Mouse (Mus musculus): Measurements from ENCODE around the gene Txnrd2. TPM values are rescaled to one million over a fixed set of nuclear protein-coding genes. Genes with fewer than 3 reads are reported as not detected.

The Txnrd2 gene
- polyA plus RNA-seq, 1 experiment, result 18.0 TPM

GRCm38 (mm10) chr16:18392469-18393426 is 33.4 kb upstream of the Txnrd2 start:
- 1% methylated on average over 62 of the region's 63 CpGs for WGBS
- DNase-seq (ENCODE audit: low read depth, low spot score), result peak; percentile 46

DNA sequence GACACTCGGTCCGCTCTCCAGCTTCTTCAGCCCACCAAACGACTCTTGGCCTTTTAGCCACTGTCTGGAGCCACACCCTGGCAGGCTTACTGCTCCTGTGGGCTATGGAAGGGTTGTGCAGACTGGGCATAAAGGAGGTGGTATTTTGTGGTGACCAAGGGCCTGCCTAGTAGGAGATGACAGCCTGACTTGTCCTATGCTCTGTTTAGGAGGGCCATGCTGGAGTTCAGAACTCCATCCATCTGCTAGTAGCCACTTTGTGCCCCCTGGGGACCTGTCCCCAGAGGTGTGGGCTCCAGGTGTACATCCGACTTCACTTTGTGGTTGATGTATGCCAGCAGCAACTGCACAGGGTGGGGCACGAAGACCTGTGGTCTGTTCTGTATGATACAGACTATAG is 32.6 kb upstream of the Txnrd2 start:
- 67% methylated on average over 5 of the region's 5 CpGs for WGBS
- DNase-seq (ENCODE audit: low read depth, low spot score), result no peak

GRCm38 (mm10) chr16:18394056-18394455 is 32.1 kb upstream of the Txnrd2 start:
- 85% methylated on average over 3 of the region's 3 CpGs for WGBS
- no peak for DNase-seq (ENCODE audit: low read depth, low spot score)

DNA sequence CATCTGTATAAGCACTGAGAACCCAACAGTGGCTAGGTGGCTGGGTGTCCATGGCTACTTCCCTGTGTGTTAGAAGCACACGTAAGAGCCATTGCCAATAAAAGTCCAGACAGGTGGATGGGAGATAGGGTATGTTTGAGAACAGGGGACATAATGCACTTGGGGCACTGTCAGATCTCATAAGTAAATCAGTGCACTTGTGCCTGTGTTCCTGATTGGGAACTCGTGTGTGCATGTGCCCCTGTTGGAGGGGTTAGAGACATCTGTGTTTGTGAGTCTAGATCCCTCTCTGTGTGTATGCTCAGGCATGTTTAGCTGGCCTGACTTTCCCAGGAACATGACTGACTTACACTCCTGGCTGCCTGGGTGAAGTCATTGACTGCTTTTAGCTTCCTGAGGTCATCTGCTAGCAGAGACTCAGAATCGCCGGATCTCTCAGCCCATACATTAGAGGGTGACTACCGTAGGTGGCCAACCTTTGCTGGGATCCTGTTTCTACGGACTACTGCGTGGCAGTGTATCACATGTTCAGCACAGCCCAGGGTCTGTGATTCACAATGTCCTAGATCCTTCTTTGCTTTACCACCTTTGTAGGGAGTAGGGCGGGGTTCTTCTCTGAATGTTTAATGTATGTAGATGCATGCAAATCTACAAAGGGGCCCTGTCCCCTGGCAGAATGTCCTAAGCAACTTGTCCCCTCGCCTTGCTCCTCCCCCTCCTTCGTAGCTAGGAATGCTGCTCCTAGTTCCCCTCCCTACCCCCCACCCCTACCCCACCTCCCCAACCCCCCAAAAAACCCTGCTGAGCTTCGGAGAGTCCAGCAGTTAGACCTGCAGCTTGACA is 31.2 kb upstream of the Txnrd2 start:
- DNase-seq (ENCODE audit: low read depth, low spot score), result no peak
- WGBS, result 72% methylated on average over 11 of the region's 11 CpGs

DNA sequence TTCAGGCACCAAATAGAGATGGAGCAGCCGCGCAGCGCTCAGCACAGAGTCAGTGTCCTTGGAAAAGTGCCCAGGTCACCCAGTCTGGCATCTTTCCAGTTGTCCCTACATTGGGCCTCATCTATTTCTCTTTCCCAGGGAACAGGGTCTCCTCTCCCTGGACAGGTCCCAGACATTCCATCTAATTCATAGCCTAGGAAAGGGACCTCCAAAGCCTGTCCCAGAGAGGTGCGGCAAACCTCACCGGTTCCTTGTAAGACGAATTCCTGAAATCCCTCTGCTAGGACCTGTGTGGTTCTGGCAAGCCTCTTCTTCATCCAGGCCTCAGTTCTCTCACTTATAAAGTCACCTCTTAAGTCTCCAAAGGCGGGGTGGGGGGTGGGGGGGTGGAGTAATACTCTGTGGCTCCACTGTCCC is 30.6 kb upstream of the Txnrd2 start:
- 71% methylated on average over 6 of the region's 7 CpGs for WGBS
- no peak for DNase-seq (ENCODE audit: low read depth, low spot score)

DNA sequence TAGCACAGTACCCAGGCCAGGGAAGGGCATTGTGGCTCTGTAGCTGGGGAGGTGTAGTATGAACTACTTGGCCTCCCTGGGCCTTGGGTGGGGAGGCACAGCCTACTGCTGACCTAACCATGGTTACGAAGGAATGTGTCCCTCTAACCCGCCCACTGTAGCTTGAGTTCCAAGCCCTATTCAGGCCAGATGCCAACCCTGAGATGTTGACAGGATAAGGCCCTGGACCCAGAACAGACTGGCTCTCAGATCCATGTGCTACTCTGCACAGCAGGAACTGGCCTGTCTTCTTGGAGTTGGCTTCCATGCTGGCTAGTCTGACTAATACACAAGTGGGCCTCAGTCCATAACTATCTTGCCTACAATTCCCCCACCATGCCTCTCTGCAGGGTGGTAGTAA is 30.0 kb upstream of the Txnrd2 start:
- no peak for DNase-seq (ENCODE audit: low read depth, low spot score)
- 41% methylated on average over 2 of the region's 2 CpGs for WGBS

DNA sequence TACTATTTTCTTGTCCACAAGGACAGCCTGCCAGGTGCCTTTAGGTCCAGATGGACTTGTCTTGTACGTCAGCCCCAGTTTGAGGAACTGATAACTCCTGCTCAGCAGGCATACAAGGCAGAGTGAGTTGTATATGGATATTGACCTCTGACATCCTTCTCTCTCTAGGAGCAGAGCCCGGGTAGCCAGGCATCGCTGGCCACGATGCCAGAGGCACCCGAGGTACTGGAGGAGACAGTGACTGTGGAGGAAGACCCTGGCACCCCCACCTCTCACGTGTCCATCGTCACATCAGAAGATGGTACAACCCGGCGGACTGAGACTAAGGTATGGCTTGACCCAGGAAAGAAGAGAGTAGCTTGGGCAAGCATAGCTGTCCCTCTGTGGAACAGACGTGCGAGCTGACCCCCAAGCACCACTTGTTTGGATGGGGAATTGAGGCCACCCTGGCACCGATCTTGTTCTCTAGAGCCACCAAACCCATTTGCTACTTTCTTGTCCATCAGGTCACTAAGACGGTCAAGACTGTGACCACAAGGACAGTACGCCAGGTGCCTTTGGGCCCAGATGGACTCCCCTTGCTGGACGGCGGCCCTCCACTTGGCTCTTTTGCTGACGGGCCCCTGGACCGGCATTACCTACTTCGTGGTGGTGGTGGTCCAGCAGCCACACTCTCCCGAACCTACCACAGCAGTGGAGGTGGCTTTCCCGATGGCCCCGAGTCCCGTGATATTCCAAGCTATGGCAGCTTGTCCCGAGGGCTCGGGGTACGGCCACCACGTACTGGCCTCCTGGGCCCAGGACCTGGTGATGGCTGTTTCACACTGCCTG is 29.2 kb upstream of the Txnrd2 start:
- WGBS, result 95% methylated on average over 27 of the region's 27 CpGs
- DNase-seq (ENCODE audit: low read depth, low spot score), result no peak

- no peak for DNase-seq (ENCODE audit: low read depth, low spot score)
- WGBS, result 78% methylated on average over 9 of the region's 9 CpGs
Observed at GRCm38 (mm10) chr16:18400028-18400427, 26.2 kb upstream of the Txnrd2 start.

DNA sequence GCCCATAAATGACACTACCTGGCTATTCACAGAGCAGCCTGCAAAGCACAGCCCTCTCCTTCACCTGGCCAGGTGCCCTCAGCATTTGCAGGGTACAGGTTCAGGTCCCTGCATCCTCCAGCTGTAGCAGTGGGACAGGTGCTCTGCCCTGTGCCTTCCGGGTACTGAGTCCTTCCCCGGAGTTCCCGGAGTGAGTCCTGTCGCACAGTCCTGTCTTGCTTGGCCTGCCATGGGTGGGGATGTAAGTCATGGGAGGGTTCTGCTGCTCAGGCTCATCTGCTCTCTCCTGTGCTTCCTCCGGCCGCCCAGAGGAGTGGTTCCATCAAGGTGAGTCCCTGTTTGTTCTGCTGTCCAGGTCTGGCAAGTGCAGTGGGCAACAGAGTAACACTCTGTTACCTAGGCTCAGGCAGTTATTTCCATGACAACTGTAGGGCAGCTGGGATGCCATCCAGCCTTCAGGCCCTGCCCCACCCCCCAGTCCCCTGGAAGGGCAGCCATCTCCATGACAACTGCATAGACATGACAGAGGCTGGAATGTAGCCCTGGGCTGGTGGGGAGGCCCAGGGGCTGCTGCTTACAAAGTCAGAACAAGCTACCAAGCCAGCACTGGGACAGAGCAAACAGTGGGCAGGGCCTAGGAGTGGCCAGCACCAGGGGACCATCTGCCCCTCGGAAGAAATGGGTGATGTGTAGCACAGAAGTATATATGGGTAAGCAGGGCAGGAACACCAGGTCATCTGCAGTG is 25.5 kb upstream of the Txnrd2 start:
- WGBS, result 62% methylated on average over 7 of the region's 7 CpGs
- DNase-seq (ENCODE audit: low read depth, low spot score), result no peak

DNA sequence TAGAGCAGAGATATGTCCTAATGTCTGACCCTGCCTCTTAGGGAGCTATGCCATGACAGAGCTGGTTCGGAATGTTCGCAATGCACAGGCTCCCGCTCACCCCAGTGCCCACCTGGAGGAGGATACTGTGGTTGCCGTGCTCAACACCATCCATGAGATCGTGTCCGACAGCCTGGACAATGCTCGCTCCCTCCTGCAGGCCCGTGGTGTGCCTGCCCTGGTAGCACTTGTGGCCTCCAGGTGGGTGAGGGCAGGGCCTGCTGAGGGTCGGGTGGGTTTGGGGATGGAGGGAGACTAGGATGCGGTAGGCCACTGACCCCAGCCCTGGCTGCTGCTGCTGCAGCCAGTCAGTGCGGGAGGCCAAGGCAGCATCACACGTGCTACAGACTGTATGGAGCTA is 22.9 kb upstream of the Txnrd2 start:
- DNase-seq (ENCODE audit: low read depth, low spot score), result no peak
- WGBS, result 93% methylated on average over 12 of the region's 12 CpGs

DNA sequence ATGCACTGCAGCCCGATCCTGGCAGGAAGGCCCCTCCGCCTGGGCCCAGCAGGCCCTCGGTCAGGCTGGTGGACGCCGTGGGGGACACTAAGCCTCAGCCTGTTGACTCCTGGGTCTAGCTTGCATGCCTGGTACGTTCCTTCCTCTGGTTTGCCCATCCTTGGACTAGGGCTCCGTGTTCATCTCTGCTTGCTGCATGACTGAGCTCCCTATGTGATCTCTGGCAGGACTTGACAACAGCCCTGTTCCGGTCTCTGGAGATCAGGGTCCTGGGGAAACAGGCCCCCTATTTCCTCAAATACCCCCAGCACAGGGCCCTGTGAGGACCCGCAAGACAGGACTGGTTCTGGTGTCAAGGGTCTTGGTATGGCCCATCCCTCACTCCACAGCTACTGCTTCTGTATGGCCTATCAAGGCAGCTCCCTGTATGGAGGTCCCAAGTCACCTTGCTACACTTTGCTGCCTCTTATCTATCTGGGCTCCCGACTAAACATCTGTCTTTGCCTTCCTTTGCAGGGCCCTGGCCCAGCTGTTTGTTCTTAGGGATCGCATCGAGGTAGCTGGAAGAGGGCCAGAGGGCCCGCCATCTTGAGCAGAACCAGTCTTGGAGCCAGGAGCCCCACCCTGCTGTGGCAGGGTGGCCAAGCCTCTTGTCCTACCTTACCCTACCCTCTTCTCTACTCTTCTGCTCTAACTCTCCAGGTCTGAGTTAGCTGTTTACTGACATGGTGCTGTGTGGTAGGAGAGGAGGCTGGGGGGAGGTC is 20.9 kb upstream of the Txnrd2 start:
- WGBS, result 68% methylated on average over 13 of the region's 13 CpGs
- DNase-seq (ENCODE audit: low read depth, low spot score), result no peak

GRCm38 (mm10) chr16:18405876-18406275 is 20.3 kb upstream of the Txnrd2 start:
- DNase-seq (ENCODE audit: low read depth, low spot score), result no peak
- 68% methylated on average over 2 of the region's 2 CpGs for WGBS

DNA sequence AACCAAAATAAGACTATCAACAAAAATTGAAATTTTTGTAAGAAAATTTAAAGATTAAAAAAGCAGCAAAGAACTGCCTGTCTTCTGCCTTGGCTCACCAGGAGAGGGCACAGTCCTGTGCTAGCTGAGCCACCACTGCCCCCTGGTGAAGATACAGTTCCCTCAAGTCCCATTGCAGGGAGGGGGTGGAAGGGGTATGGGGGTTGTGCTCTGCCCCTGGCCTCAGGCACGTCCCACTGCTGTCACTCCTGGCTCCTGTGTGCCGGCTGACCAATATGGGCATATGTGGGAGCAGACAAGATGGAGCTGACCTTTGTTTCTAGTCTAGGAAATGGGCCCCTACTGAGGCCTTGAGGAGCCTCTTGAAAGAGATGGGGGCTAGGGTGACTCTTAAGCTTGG is 19.9 kb upstream of the Txnrd2 start:
- no peak for DNase-seq (ENCODE audit: low read depth, low spot score)

GRCm38 (mm10) chr16:18407912-18408311 is 18.3 kb upstream of the Txnrd2 start:
- 60% methylated on average over 7 of the region's 7 CpGs for WGBS

More for the DNA sequence above, 19.9 kb upstream of the Txnrd2 start:
- 21% methylated on average over 2 of the region's 2 CpGs for WGBS

DNA sequence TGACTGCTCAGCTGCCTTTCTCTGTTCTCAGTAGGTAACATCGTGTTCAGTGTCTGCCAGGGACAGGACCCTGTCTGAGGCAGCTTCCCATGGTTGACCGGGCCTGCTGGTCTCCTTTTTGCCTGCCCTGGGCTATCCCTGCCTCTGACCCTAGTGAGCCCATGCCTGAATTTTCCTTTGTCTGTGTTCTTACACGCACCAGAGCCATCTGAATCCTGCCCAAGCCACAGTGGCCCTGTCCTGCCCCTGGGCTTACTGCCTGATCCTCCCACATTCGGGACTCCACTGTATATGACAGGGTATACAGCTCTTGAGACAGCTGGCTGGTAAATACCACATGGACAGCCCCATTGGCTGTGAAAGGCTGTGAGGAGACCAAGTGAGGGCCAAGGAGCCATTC is 16.4 kb upstream of the Txnrd2 start:
- WGBS, result 84% methylated on average over 4 of the region's 4 CpGs
- no peak for DNase-seq (ENCODE audit: low read depth, low spot score)

More at GRCm38 (mm10) chr16:18407912-18408311, 18.3 kb upstream of the Txnrd2 start:
- no peak for DNase-seq (ENCODE audit: low read depth, low spot score)

DNA sequence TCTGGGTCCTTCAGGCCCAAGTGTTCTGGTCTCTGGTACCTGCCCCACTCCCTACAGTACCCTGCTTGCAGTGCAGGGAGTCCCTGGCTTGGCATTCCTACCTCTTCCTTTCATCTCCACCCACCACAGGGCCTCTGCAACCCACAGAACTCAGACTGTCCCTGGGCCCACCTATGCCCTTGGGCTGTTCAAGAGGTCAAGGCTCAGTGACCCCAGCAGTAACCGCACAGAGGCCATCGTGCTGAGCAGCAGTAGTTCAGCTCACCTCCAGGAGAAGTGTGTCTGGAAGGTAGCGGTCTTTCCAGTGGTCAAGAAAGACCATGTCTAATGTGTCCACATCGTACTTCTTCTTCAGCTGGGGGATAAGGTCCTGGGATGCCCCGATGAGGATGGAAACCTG is 15.8 kb upstream of the Txnrd2 start:
- no peak for DNase-seq (ENCODE audit: low read depth, low spot score)
- WGBS, result 87% methylated on average over 5 of the region's 5 CpGs

- 92% methylated on average over 13 of the region's 13 CpGs for WGBS
- no peak for DNase-seq (ENCODE audit: low read depth, low spot score)
Observed at GRCm38 (mm10) chr16:18411026-18411649, 15.0 kb upstream of the Txnrd2 start.

Data from large intestine, adult 2 months (tissue).